Mouse (Mus musculus): ENCODE measurements around the gene Mmrn1. TPM values are rescaled to one million over a fixed set of nuclear protein-coding genes. Genes with fewer than 3 reads are reported as not detected.

The Mmrn1 gene
- polyA plus RNA-seq, 1 experiment from 2014 or later, result 5.4 TPM

DNA sequence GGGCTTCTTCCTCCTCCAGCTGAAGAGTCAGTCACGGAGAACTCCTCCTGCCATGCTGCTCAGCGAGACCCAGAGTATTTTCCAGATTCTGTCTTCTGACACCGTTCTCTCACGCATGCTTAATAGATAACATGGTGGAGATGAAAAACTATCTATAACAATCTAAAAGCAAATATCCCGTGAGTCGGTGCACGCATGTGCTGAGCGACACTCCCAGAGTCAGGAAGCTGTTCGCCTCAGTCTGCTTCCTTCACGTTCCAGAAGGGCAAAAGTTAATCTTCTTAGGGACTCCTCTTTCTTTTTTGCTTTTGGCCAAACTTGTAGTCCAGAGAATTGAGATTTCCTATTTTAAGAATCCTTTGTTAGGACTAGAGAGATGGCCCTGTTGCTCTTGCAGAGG is 69.7 kb downstream of the Mmrn1 start:
- Histone ChIP-seq H3K4me1 (peaks cover 16% of the 10 kb centered on the region), H3K36me3 (replicated peaks) (no peaks in the 10 kb centered on the region), H3K4me3 (replicated peaks) (no peak overlapping the region), H3K9ac (no peak overlapping the region), H3K4me2 (peak overlapping the region; percentile 24; the same call in 1 of the 2 replicates), H3K27ac (no peak overlapping the region), H3K9me3 (no peaks in the 10 kb centered on the region), H3K27me3 (no peaks in the 10 kb centered on the region)
- no peak for ATAC-seq (ENCODE audit: low FRiP score)
- 40% methylated on average over 10 of the region's 10 CpGs for WGBS

DNA sequence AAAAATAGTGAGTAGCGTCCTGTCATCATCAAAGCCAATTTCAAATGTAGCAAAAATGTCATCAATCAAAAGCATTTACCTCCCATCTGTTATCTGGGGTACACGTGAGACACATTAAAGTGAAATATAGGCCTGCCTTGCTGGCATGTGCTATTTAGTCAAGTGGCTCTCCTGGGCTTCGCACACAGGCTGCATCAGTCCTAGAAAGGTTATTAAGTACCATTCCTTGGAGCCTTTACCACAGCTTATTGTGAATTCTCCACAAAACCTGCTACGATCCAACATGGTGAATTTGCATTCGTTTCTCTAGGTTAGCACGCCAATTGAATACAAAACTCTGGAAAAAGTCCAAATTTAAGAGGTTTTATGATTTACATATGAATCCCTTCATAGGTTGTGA is 70.8 kb downstream of the Mmrn1 start:
- no peaks in the 10 kb centered on the region for H3K9me3 ChIP-seq
- WGBS, result 55% methylated on average over 6 of the region's 6 CpGs
- no peak overlapping the region for H3K4me2 ChIP-seq
- no peak overlapping the region for H3K4me3 ChIP-seq (replicated peaks)
- H3K36me3 ChIP-seq (replicated peaks), result no peaks in the 10 kb centered on the region
- peaks cover 16% of the 10 kb centered on the region for H3K4me1 ChIP-seq
- no peaks in the 10 kb centered on the region for H3K27me3 ChIP-seq
- H3K9ac ChIP-seq, result no peak overlapping the region
- ATAC-seq (ENCODE audit: low FRiP score), result 0 out of 2 replicates have a peak, but pooled peaks have one; percentile 30
- H3K27ac ChIP-seq, result no peak overlapping the region

DNA sequence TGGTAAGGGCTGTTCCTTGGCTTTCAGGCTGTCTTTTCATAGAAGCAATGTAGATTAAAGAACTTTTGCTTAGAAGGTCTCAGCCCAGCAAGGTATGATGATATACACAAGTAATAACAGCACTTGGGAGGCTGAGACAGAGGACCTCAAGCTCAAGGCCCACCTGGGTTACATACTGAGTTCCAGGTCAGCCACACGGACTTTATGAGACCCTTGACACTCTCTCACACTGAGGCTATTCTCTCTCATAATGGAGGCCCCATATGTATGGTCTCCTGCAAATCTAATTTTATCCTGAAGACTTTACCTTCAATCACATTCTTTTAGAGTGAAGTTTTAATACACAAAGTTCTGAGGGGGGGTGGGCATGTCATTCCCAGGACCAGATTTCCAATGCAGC is 71.6 kb downstream of the Mmrn1 start:
- WGBS, result 68% methylated on average over 1 of the region's 1 CpGs
- H3K36me3 ChIP-seq (replicated peaks), result no peaks in the 10 kb centered on the region
- H3K4me2 ChIP-seq, result no peak overlapping the region
- H3K9me3 ChIP-seq, result no peaks in the 10 kb centered on the region; the same call in 1 of the 2 replicates
- H3K27me3 ChIP-seq, result no peaks in the 10 kb centered on the region
- H3K9ac ChIP-seq, result no peak overlapping the region
- H3K4me3 ChIP-seq (replicated peaks), result no peak overlapping the region
- peaks cover 16% of the 10 kb centered on the region for H3K4me1 ChIP-seq
- ATAC-seq (ENCODE audit: low FRiP score), result no peak
- no peak overlapping the region for H3K27ac ChIP-seq

DNA sequence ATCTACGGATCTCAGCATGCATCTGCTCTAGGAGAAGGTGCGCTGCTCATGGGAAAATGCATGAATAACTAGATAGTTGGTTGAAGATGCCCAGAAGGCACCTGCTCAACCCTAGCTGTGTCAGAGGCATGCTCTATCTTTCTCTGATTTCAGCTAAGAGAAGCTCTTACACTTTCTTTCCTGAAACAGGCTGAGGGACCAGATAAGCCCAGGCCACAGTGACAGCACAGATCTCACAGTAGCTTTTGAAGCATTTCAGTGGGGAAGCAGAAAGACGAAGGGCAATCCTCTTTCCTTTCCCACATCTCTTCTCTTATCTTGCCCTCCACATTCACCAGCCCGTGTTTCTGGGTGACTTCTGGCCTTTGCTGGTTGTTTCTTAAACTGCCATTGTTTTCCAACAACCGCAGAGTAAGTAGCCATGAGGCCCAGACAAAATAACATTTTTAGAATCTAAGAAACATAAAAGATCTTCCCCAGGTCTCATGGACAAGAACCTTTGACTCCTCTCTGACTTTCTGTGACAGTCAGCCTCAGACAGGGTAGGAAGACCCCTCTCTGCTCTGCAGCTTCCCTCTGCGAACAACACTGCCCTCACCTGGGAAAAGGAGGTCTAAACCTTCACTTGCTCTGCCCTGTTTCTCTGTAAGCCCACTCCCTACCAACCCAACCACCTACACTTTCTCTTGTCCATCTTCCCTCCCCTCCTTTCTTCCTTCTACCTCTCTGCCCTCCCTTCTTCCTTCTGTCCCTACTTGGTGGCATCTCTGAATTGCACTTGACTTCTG is 76.4 kb downstream of the Mmrn1 start:
- Histone ChIP-seq H3K4me1 (no peaks in the 10 kb centered on the region; the same call in 1 of the 2 replicates), H3K9me3 (peaks cover 6% of the 10 kb centered on the region; the same call in 1 of the 2 replicates), H3K27me3 (no peaks in the 10 kb centered on the region), H3K36me3 (replicated peaks) (no peaks in the 10 kb centered on the region), H3K4me3 (replicated peaks) (no peak overlapping the region), H3K9ac (no peak overlapping the region), H3K27ac (no peak overlapping the region), H3K4me2 (no peak overlapping the region)
- ATAC-seq (ENCODE audit: low FRiP score), result no peak
- WGBS, result 89% methylated on average over 6 of the region's 6 CpGs

DNA sequence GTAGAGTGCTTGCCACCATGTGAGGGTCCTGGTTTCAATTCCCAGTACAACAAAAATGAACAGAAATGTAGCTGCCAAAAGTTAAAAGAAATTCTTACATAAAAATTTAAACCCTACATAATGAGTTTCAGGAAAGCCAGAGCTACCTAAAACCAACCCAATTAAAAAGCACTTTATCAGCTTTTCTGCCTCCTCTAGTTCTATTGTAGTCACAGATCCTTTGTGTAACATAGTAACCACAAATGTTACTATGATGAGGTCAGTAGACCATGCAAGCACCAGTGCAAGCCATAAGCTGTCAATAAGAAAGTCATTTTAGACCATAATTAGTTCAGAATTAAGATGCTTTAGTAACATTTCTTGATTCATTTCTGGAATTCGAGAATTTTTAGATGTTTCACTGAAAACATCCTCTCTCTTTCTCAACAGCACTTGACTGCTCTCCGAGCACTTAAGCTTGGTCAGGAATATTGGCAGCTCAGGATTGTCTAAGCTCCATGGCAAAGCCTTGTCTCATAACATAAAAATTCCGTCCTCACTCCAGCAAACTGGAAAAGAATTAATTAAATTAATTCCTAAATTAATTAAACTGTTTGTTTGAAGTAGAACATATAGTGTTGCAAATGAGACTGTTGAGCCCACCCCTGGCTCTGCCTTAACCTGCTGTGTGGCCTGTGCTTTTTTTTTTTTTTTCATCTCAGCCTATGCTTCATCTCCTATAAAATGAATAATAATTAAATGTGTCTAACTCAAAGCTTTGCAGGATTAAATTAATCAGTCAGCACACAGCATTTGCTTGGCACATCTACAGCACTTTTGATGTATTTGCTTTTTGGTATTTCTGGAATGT is 79.4 kb downstream of the Mmrn1 start:
- no peaks in the 10 kb centered on the region for H3K36me3 ChIP-seq (replicated peaks)
- no peak overlapping the region for H3K27ac ChIP-seq
- no peaks in the 10 kb centered on the region for H3K27me3 ChIP-seq
- H3K9me3 ChIP-seq, result peaks cover 6% of the 10 kb centered on the region; the same call in 1 of the 2 replicates
- no peak overlapping the region for H3K4me3 ChIP-seq (replicated peaks)
- no peak overlapping the region for H3K9ac ChIP-seq
- no peaks in the 10 kb centered on the region; the same call in 1 of the 2 replicates for H3K4me1 ChIP-seq
- 10% methylated on average over 3 of the region's 3 CpGs for WGBS
- H3K4me2 ChIP-seq, result no peak overlapping the region
- ATAC-seq (ENCODE audit: low FRiP score), result no peak; the same call in 1 of the 2 replicates

DNA sequence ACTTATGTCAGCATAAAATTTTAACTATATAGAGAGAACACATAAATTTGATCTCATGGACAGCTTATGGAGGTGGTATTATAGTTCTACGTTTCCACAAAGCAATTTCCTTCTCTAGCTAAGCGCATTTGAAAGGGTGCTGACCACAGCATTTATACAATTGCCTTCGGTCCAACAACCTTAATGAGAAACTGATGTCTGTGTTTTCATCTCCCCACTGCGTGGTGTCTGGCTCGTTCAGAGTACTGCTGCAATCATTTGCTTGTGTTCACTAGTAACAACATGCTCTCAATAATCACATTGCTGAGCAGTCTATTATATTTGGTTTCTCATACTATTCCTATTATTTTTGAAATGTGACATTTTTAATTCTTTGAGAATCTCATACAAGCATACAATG is 89.0 kb downstream of the Mmrn1 start:
- Histone ChIP-seq H3K4me3 (replicated peaks) (no peak overlapping the region), H3K4me2 (no peak overlapping the region), H3K4me1 (no peaks in the 10 kb centered on the region), H3K9me3 (no peaks in the 10 kb centered on the region), H3K27ac (no peak overlapping the region), H3K27me3 (no peaks in the 10 kb centered on the region), H3K9ac (no peak overlapping the region), H3K36me3 (replicated peaks) (no peaks in the 10 kb centered on the region)
- no peak for ATAC-seq (ENCODE audit: low FRiP score)
- WGBS, result 68% methylated on average over 5 of the region's 5 CpGs

DNA sequence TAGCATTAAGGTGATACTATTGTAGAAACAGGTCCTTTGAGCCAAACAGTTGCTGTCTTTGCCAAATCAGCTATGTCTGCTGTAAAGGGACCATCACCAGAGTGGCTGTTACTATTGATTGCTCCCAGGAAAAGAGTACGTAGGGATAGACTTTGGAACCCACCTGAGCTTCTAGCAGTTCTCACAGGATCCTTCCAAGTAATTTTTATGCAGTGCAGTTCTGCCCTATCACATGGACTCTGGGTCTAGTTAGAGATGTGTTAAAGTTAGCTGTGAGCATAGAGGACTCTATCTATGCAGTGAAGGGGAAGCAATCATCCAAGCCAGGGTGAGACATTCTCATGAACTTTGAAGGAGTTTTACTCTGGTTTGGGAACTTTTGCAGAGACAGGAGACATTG is 94.9 kb downstream of the Mmrn1 start:
- no peaks in the 10 kb centered on the region for H3K4me1 ChIP-seq
- no peaks in the 10 kb centered on the region for H3K36me3 ChIP-seq (replicated peaks)
- H3K4me3 ChIP-seq (replicated peaks), result no peak overlapping the region
- no peaks in the 10 kb centered on the region for H3K9me3 ChIP-seq
- no peak overlapping the region for H3K4me2 ChIP-seq
- H3K27me3 ChIP-seq, result no peaks in the 10 kb centered on the region
- no peak for ATAC-seq (ENCODE audit: low FRiP score)
- WGBS, result 96% methylated on average over 1 of the region's 1 CpGs
- no peak overlapping the region for H3K27ac ChIP-seq
- H3K9ac ChIP-seq, result no peak overlapping the region

DNA sequence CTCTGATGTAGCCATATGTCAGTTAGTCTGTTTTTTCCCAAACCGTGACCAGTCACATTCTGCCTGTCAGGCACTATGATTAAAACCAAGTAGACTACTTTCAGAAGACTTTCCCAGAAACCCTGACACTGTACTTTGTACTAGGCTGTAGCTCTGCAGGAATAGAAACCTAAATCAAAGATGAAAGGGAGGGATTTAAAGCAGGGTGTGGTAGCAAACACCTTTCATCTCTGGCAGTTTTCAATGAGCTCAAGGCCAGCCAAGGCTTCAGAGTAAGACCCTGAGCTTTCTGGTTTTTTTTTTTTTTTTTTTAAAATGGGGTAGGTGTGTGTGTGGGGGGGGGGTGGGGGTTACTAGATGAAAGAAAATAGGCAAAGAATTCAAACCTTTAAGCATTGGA is 96.2 kb downstream of the Mmrn1 start:
- no peaks in the 10 kb centered on the region for H3K9me3 ChIP-seq
- WGBS, result 71% methylated on average over 1 of the region's 1 CpGs
- H3K27ac ChIP-seq, result no peak overlapping the region
- no peaks in the 10 kb centered on the region for H3K27me3 ChIP-seq
- H3K4me1 ChIP-seq, result no peaks in the 10 kb centered on the region
- H3K36me3 ChIP-seq (replicated peaks), result no peaks in the 10 kb centered on the region
- no peak overlapping the region for H3K9ac ChIP-seq
- no peak overlapping the region for H3K4me2 ChIP-seq
- no peak overlapping the region for H3K4me3 ChIP-seq (replicated peaks)
- ATAC-seq (ENCODE audit: low FRiP score), result no peak

DNA sequence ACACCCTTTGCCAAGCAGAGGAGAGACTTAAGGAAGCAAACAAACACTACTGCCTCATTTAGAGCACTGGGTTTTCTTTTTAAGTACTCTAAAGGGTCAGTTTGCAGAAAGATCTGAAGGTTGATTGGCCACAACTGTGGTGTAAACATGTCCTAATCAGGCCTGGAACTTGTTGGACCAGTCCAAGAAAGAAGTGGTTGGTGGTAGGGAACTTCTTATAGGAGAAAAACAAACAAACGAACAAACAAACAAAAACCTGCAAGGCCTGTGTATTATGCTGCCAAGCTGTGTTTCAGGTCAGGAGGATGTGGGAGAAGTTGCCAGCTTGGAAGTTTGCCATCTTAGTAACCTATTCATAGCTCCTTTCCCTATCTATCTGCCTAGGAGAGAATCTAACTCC is 108.5 kb downstream of the Mmrn1 start:
- Histone ChIP-seq H3K36me3 (replicated peaks) (no peaks in the 10 kb centered on the region), H3K4me2 (no peak overlapping the region), H3K9ac (no peak overlapping the region), H3K4me1 (no peaks in the 10 kb centered on the region), H3K27me3 (no peaks in the 10 kb centered on the region), H3K27ac (no peak overlapping the region), H3K4me3 (replicated peaks) (no peak overlapping the region), H3K9me3 (no peaks in the 10 kb centered on the region)
- WGBS, result 92% methylated on average over 1 of the region's 1 CpGs
- no peak for ATAC-seq (ENCODE audit: low FRiP score)

Other genes starting within 250 kb of the Mmrn1 start
- gene Snca, start 95.1 kb upstream of the Mmrn1 start, polyA plus RNA-seq (2016; fragmentation: Nextera tagmentation; extraction: Ambion mirVana), result 33.2 and 33.4 TPM in 2 replicates